Mouse (Mus musculus) layer of hippocampus, adult 9-11 months (tissue): ENCODE data around the gene Tamm41.
A peak's percentile ranks its signal among the peaks of the same experiment; 100 is the strongest.

Source experiments
- DNase-seq: peaks from one replicate; pipeline ENCODE4 v3.0.0; 2022

Gene Tamm41

DNA sequence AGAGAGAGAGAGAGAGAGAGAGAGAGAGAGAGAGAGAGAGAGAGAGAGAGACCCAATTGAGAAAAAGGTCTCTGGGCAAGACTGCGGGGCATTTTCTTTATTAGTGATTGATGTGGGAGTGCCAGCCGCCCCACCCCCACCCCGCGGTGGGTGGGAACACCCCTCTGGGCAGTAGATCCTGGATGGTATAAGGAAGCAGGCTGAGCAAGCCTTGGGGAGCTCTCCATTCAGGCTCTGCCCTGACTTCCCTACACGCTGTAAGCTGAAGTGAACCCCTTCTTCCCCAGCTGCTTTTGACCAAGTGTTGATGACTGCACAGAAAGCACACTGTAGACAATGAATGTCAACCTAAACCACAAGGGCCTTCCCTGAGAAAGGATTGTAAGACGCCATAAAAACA, 67.3 kb downstream of the Tamm41 start:
- no peak for DNase-seq

DNA sequence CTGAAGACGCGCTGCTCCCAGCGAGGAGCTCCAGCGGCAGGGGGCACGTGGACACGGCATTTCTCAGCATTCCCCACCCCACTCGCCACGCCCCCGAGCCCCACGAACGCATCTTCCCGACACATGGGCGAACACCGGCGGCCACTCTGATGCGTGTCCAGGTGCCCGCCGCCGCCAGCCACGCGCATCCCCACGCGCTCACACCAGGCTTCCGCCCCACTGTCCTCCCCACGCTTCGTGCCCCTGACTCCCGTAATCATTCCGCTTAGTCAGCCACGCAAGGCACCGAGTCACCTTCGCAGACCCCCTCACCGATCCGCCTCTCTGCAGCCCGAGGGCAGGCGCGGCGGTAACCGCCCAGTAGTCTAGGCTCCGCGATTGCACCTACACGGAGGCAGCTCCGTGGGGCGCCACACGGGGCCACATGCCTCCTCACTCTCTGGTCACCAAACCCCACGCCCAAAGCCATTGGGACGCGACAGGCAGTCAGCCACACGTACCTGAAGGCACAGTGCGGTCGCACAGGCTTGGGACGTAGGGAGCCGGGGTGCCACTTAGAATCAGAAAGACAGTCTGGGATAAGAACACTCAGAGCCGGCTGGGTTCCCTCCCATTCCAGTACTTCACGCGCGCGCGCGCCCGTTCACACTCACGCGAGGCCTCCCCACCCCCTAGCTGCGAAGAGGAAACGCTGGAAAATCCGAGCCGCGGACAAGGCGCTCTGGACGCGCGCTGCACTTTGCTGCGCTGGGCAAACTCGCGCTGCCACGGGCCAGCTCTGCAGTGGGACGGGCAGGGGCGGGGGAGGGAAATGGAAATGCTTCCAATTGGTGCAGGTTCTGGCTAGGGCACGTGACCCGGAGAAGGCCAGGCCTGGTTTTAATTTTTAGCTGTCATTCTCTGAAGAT, 68.2 kb downstream of the Tamm41 start, which contains the start of gene Vgll4:
Vgll4 (minus strand) TSS at position 782 of the 908 bp plus-strand sequence.
- DNase-seq = peak; percentile 45

- peak; percentile 91 for DNase-seq
Measured at GRCm38 (mm10) chr6:114968361-114969212, 69.1 kb downstream of the Tamm41 start.

GRCm38 (mm10) chr6:114967623-114968022, 70.1 kb downstream of the Tamm41 start:
- no peak for DNase-seq

- no peak for DNase-seq
Measured at GRCm38 (mm10) chr6:114966396-114967154, 71.1 kb downstream of the Tamm41 start.

- no peak for DNase-seq
Measured at GRCm38 (mm10) chr6:114965802-114966201, 71.9 kb downstream of the Tamm41 start.

GRCm38 (mm10) chr6:114965396-114965795, 72.3 kb downstream of the Tamm41 start:
- DNase-seq = no peak

GRCm38 (mm10) chr6:114964235-114964634, 73.4 kb downstream of the Tamm41 start:
- no peak for DNase-seq

GRCm38 (mm10) chr6:114963636-114964035, 74.0 kb downstream of the Tamm41 start:
- DNase-seq = no peak

DNA sequence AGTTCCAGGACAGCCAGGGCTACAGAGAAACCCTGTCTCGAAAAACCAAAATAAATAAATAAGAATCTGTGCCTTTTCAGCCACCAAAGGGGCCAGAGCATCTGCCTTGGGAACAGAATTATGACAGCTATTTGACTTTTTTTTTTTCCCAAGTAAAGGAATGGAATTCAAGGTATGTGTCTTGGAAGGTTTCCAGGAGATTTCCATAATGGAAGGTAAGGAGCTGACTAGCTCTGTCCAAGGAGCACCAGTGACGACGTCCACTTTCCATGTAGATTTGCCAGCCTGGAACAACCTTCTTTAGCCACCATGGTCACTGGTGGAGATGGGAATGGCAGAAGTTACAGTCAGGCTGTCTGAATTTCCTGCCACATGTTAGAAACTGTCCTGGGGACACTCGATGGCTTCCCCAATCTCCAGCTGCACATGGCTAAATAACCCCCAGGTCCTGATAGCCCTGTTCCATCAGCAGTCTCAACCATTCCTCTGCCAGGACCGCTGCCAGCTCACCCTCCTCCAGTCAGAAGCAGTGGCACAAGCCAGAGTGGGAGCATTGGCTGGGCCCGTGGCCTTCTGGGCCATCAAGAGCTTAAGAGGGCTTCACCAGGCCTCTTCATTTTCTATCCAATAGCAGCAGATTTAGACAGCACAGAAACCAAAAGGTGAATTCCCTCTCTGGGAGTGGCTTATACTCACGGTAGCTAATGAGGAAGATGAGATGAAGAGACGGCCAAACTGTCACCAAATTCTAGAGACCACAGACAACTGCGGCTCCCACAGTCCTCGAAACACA, 76.2 kb downstream of the Tamm41 start:
- DNase-seq = no peak

DNA sequence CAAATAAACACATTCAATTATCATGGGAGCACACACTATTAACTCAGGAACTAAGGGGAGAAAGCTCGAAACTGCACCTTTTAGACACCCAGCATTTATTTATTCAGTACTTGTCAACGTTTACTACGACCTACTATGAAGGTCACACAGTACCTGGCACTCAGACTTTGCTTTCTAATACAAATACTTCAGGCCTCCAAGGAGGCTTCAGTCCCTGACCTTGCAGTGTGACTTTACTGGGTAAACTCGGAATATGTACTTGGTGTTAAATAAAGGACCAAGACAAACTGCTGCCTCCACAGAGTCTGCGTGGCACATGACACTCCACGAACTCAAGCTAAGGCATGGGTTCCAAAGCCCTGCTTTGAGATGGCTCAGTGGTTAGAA, 78.7 kb downstream of the Tamm41 start:
- DNase-seq = no peak

- no peak for DNase-seq
Measured at GRCm38 (mm10) chr6:114958249-114959011, 79.2 kb downstream of the Tamm41 start.

GRCm38 (mm10) chr6:114957756-114958155, 79.9 kb downstream of the Tamm41 start:
- no peak for DNase-seq

GRCm38 (mm10) chr6:114954496-114954895, 83.2 kb downstream of the Tamm41 start:
- no peak for DNase-seq
